Mouse (Mus musculus) adrenal gland, postnatal 25 days (tissue): ENCODE data around the gene Opn5. TPM values are rescaled to one million over a fixed set of nuclear protein-coding genes. Genes with fewer than 3 reads are reported as not detected.

ENCODE experiments used
- total RNA-seq: library from RNA; stranded (reverse); gene quantifications from 2 replicates; pipeline ENCODE4 v1.2.3, GENCODE M21; 2021

Gene Opn5
- total RNA-seq, 1 experiment from 2014 or later, result not detected

Other genes starting within 250 kb of the Opn5 start
- gene Adgrf4, start 80.9 kb upstream of the Opn5 start, total RNA-seq, result 0.27 TPM in 1 of 2 replicates, not detected in the other
- 0.18 and 0.29 TPM in 2 replicates for gene Adgrf2, start 130.8 kb upstream of the Opn5 start, total RNA-seq